Comparison of ENCODE assay signal across 14 mouse cellular contexts in genomic region chr17:12718251-12718650, GRCm38 (mm10). TPM values are rescaled to one million over a fixed set of nuclear protein-coding genes. Genes with fewer than 3 reads are reported as not detected.
DNase-seq lines count a peak whose midpoint lies in the region; ATAC-seq lines count a peak whose summit lies in the region.
"Had no signal": no experiment of that assay in that cellular context is flagged by ENCODE, and none has a peak within 500 bp of the region (broad histone marks: within the 10 kb centered on the region; RNA-seq: fewer than 3 reads in every experiment).

No protein-coding gene starts in this region.

- H3K9me3 ChIP-seq in heart, embryonic 11.5 days (replicated peaks; ENCODE audit: control insufficient read depth, low read length), result no peaks in the 10 kb centered on the region
- H3K9me3 ChIP-seq: neural tube, embryonic 12.5 days had no signal

- no peak for ATAC-seq in heart, embryonic 11.5 days (replicated peaks; ENCODE audit: insufficient number of reproducible peaks, low FRiP score, low TSS enrichment)
- ATAC-seq: CD4-positive, CD25-positive, alpha-beta regulatory T cell, adult 4 months had no signal

- H3K4me2 ChIP-seq in heart, embryonic 11.5 days, result no peak overlapping the region
- H3K4me2 ChIP-seq: liver, embryonic 11.5 days; neural tube, embryonic 12.5 days had no signal

- H3K9ac ChIP-seq in heart, embryonic 11.5 days (ENCODE audit: low read depth, low read length), result no peak overlapping the region
- H3K9ac ChIP-seq: neural tube, embryonic 12.5 days had no signal

- DNase-seq in heart, adult 18-20 months, result peak; percentile 34 to 50
- peak; percentile 30 for DNase-seq in layer of hippocampus, adult 9-11 months
- DNase-seq in layer of hippocampus, adult 9-10 months (ENCODE audit: low spot score), result no peak
- DNase-seq in cerebellum, adult 11 months, result peak; percentile 54
- peak; percentile 52 to 66 for DNase-seq in cerebellum, postnatal 36 days
- DNase-seq in gastrocnemius, adult 18-20 months (ENCODE audit: low spot score), result no peak
- no peak for DNase-seq in right cerebral cortex, postnatal 14 days
- DNase-seq: thymus, postnatal 14 days had no signal

- H3K36me3 ChIP-seq in heart, embryonic 11.5 days (ENCODE audit: control insufficient read depth, insufficient read depth, low read length), result peaks cover 32% of the 10 kb centered on the region

- no peaks in the 10 kb centered on the region for H3K27me3 ChIP-seq in heart, embryonic 11.5 days (ENCODE audit: control insufficient read depth, insufficient read depth, low read length)
- H3K27me3 ChIP-seq: neural tube, embryonic 12.5 days had no signal

- H3K4me1 ChIP-seq in heart, embryonic 11.5 days (ENCODE audit: control insufficient read depth, insufficient read depth, low read length), result peaks cover 30% of the 10 kb centered on the region
- H3K4me1 ChIP-seq: neural tube, embryonic 12.5 days had no signal

- WGBS in heart, embryonic 11.5 days (ENCODE audit: insufficient replicate concordance), result 64% methylated on average over 7 of the region's 7 CpGs

- no peak overlapping the region for H3K27ac ChIP-seq in heart, embryonic 11.5 days (ENCODE audit: low read depth, low read length)
- H3K27ac ChIP-seq: neural tube, embryonic 12.5 days had no signal

- no peak overlapping the region for H3K4me3 ChIP-seq in heart, embryonic 11.5 days (ENCODE audit: low read depth, low read length)
- H3K4me3 ChIP-seq: neural tube, embryonic 12.5 days had no signal

RNA-seq across cellular contexts. Expression of gene Slc22a1, which starts 42.6 kb away (rescaled TPM):
- 10 to 100 TPM; 12.1 to 17.8 TPM for total RNA-seq in heart, adult 18-20 months (2021)
- 0.82 and 2.1 TPM in 2 replicates for polyA plus RNA-seq in heart, embryonic 11.5 days (2014; fragmentation: Nextera tagmentation; extraction: Ambion mirVana)
- under 1 TPM in 1 of 2 experiments, not detected in 1; 0.62 TPM for total RNA-seq in gastrocnemius, adult 18-20 months (2021)
- total RNA-seq: granulocyte monocyte progenitor cell, adult 5-6 weeks; megakaryocyte-erythroid progenitor cell, adult 5-6 weeks had no signal
- polyA plus RNA-seq: CD4-positive, CD25-positive, alpha-beta regulatory T cell, adult 4 months; neural tube, embryonic 12.5 days had no signal

RNA-seq across cellular contexts. Expression of gene Igf2r, which starts 51.2 kb away (rescaled TPM):
- total RNA-seq in heart, adult 18-20 months (2021), result 100 to 1,000 TPM; 111 to 115 TPM
- polyA plus RNA-seq in heart, embryonic 11.5 days (2014; fragmentation: Nextera tagmentation; extraction: Ambion mirVana), result 199 and 238 TPM in 2 replicates
- 10 to 100 TPM; 42.4 to 43.3 TPM for total RNA-seq in gastrocnemius, adult 18-20 months (2021)

Comparison
In these comparisons a context has a peak if more than half of its experiments do, and no peak if none do; other contexts are left out.
1. DNase-seq: peak in heart, adult 18-20 months (2 of 2), layer of hippocampus, adult 9-11 months (single experiment), cerebellum, adult 11 months (single experiment) and cerebellum, postnatal 36 days (2 of 2); none in layer of hippocampus, adult 9-10 months (single experiment), gastrocnemius, adult 18-20 months (single experiment) and right cerebral cortex, postnatal 14 days (single experiment).
2. RNA of gene Slc22a1, which starts 42.6 kb away (total RNA-seq): 12.1 to 17.8 TPM in heart, adult 18-20 months; 0.62 TPM in gastrocnemius, adult 18-20 months; every median in the first group is over 4 times any median in the second.